Mouse (Mus musculus) CH12.LX (cell line): ENCODE measurements at regions not wholly inside any gene's neighbourhood (a gene's known extent, or its start where the extent isn't known, plus 50 kb on each side); places are given as distances from the start of the nearest gene placed in this dataset.

ENCODE experiments used
- DNase-seq: peaks from one replicate; pipeline ENCODE4 v3.0.0-alpha.2; 2013; ENCODE audit errors: extremely low read depth
- H3K27ac ChIP-seq: 2 replicates; pipeline ENCODE4 v1.5.1; 2012; ENCODE audit warnings: low read depth, mild to moderate bottlenecking, control low read depth, moderate library complexity; ENCODE audit not compliant: insufficient read depth
- H3K27me3 ChIP-seq: replicated peaks from 2 replicates; pipeline ENCODE3; 2012; ENCODE audit warnings: inconsistent platforms
- H3K36me3 ChIP-seq, 2 experiments: replicated peaks in 1 of 2; 2 replicates each; pipeline versions ENCODE3 to v1.6.1; 2012; ENCODE audit warnings: inconsistent platforms in 1 of 2, low read length in 1 of 2, mild to moderate bottlenecking in 1 of 2, mixed read lengths in 1 of 2, moderate library complexity in 1 of 2; ENCODE audit not compliant: control insufficient read depth in 1 of 2, insufficient read depth in 1 of 2
- H3K4me1 ChIP-seq, 2 experiments: 2 replicates each; pipeline ENCODE4 v1.6.1; 2012; ENCODE audit warnings: inconsistent platforms in 1 of 2, moderate library complexity in 1 of 2; ENCODE audit not compliant: insufficient read depth in 2 of 2, control insufficient read depth in 1 of 2
- H3K4me2 ChIP-seq: 2 replicates; pipeline ENCODE4 v1.6.1; 2012; ENCODE audit warnings: low read depth, mild to moderate bottlenecking, control low read depth; ENCODE audit not compliant: poor library complexity, insufficient read depth, severe bottlenecking
- H3K4me3 ChIP-seq, 3 experiments: fragments of 150-350 bp in 1 of 3; sonication (generic) in 1 of 3; replicated peaks in 1 of 3; 2 replicates each; pipeline versions ENCODE3 to v1.5.1; 2011 to 2012; ENCODE audit warnings: low read depth in 2 of 3, low read length in 2 of 3, mild to moderate bottlenecking in 2 of 3, moderate library complexity in 2 of 3, control low read depth in 1 of 3, improper control_type of control experiment in 1 of 3, inconsistent platforms in 1 of 3, mixed read lengths in 1 of 3; ENCODE audit not compliant: poor library complexity in 1 of 3
- H3K79me2 ChIP-seq: replicated peaks from 2 replicates; pipeline ENCODE4 v1.6.1; 2012; ENCODE audit warnings: mild to moderate bottlenecking, moderate library complexity; ENCODE audit not compliant: control insufficient read depth, poor library complexity, insufficient read depth, severe bottlenecking; ENCODE audit errors: extremely low read depth
- H3K9ac ChIP-seq: 2 replicates; pipeline ENCODE4 v1.6.1; 2012; ENCODE audit warnings: low read depth, mild to moderate bottlenecking, control low read depth, moderate library complexity; ENCODE audit not compliant: insufficient read depth
- H3K9me3 ChIP-seq: replicated peaks from 2 replicates; pipeline ENCODE3; 2012; ENCODE audit warnings: low read length, inconsistent platforms, mixed read lengths
- BHLHE40 ChIP-seq: IDR thresholded peaks from 2 replicates; pipeline ENCODE4 v1.6.1; 2011; ENCODE audit warnings: mild to moderate bottlenecking, low read depth, low read length, improper control_type of control experiment
- CHD2 ChIP-seq: IDR thresholded peaks from 2 replicates; pipeline ENCODE4 v1.6.1; 2011; ENCODE audit warnings: low read length, improper control_type of control experiment
- E2F4 ChIP-seq: IDR thresholded peaks from 2 replicates; pipeline ENCODE4 v1.6.1; 2011; ENCODE audit warnings: low read depth, low read length, improper control_type of control experiment; ENCODE audit not compliant: insufficient replicate concordance
- EP300 ChIP-seq: IDR thresholded peaks from 2 replicates; pipeline ENCODE4 v1.6.1; 2011; ENCODE audit warnings: low read length, improper control_type of control experiment
- ETS1 ChIP-seq: conservative IDR thresholded peaks from 2 replicates; pipeline ENCODE4 v1.6.1; 2012; ENCODE audit warnings: low read depth, mild to moderate bottlenecking, inconsistent platforms, low read length, improper control_type of control experiment, moderate library complexity
- GABPA ChIP-seq: IDR thresholded peaks from 2 replicates; pipeline ENCODE4 v1.6.1; 2012; ENCODE audit warnings: low read depth, low read length, improper control_type of control experiment, inconsistent platforms; ENCODE audit not compliant: insufficient replicate concordance
- IRF4 ChIP-seq: IDR thresholded peaks from 2 replicates; pipeline ENCODE4 v1.6.1; 2014; ENCODE audit warnings: low read depth, mild to moderate bottlenecking, inconsistent platforms, low read length, improper control_type of control experiment
- JUN ChIP-seq: IDR thresholded peaks from 2 replicates; pipeline ENCODE4 v1.6.1; 2011; ENCODE audit warnings: low read depth, mild to moderate bottlenecking, low read length, improper control_type of control experiment, moderate library complexity; ENCODE audit not compliant: insufficient read depth
- JUND ChIP-seq: conservative IDR thresholded peaks from 2 replicates; pipeline ENCODE4 v1.6.1; 2011; ENCODE audit warnings: low read depth, low read length, improper control_type of control experiment
- KAT2A ChIP-seq: IDR thresholded peaks from 2 replicates; pipeline ENCODE4 v1.6.1; 2012; ENCODE audit warnings: low read length, improper control_type of control experiment, inconsistent platforms; ENCODE audit not compliant: insufficient replicate concordance
- MAZ ChIP-seq: IDR thresholded peaks from 2 replicates; pipeline ENCODE4 v1.6.1; 2012; ENCODE audit warnings: low read depth, mild to moderate bottlenecking, inconsistent platforms, low read length, improper control_type of control experiment, moderate library complexity
- MEF2A ChIP-seq: IDR thresholded peaks from 2 replicates; pipeline ENCODE4 v1.6.1; 2014; ENCODE audit warnings: low read depth, mild to moderate bottlenecking, inconsistent platforms, low read length, improper control_type of control experiment, borderline replicate concordance
- MXI1 ChIP-seq: IDR thresholded peaks from 2 replicates; pipeline ENCODE4 v1.6.1; 2011; ENCODE audit warnings: mild to moderate bottlenecking, low read depth, low read length, improper control_type of control experiment
- NELFE ChIP-seq: IDR thresholded peaks from 2 replicates; pipeline ENCODE4 v1.6.1; 2011; ENCODE audit warnings: low read depth, low read length, improper control_type of control experiment
- NRF1 ChIP-seq: IDR thresholded peaks from 2 replicates; pipeline ENCODE4 v1.6.1; 2014; ENCODE audit warnings: low read depth, mild to moderate bottlenecking, inconsistent platforms, low read length, improper control_type of control experiment, moderate library complexity
- PAX5 ChIP-seq: IDR thresholded peaks from 2 replicates; pipeline ENCODE4 v1.6.1; 2012; ENCODE audit warnings: low read length, inconsistent platforms, mixed read lengths
- POLR2A ChIP-seq: IDR thresholded peaks from 2 replicates; pipeline ENCODE4 v1.6.1; 2011; ENCODE audit warnings: low read depth, mild to moderate bottlenecking, improper control_type of control experiment, low read length
- POLR2AphosphoS2 ChIP-seq: IDR thresholded peaks from 2 replicates; pipeline ENCODE4 v1.6.1; 2011; ENCODE audit warnings: low read depth, low read length, improper control_type of control experiment
- RCOR1 ChIP-seq: conservative IDR thresholded peaks from 2 replicates; pipeline ENCODE4 v1.6.1; 2012; ENCODE audit warnings: low read depth, mild to moderate bottlenecking, inconsistent platforms, low read length, improper control_type of control experiment
- SMC3 ChIP-seq: IDR thresholded peaks from 2 replicates; pipeline ENCODE4 v1.6.1; 2011; ENCODE audit warnings: low read depth, low read length, improper control_type of control experiment
- TCF12 ChIP-seq: IDR thresholded peaks from 2 replicates; pipeline ENCODE4 v1.6.1; 2014; ENCODE audit warnings: low read depth, mild to moderate bottlenecking, inconsistent platforms, low read length, improper control_type of control experiment
- USF1 ChIP-seq: IDR thresholded peaks from 2 replicates; pipeline ENCODE4 v1.6.1; 2014; ENCODE audit warnings: low read depth, mild to moderate bottlenecking, inconsistent platforms, low read length, improper control_type of control experiment
- USF2 ChIP-seq: conservative IDR thresholded peaks from 2 replicates; pipeline ENCODE4 v1.6.1; 2011; ENCODE audit warnings: low read depth, low read length, improper control_type of control experiment
- ZKSCAN1 ChIP-seq: IDR thresholded peaks from 2 replicates; pipeline ENCODE4 v1.6.1; 2012; ENCODE audit warnings: low read depth, inconsistent platforms, low read length, improper control_type of control experiment, borderline replicate concordance
- ZMIZ1 ChIP-seq: IDR thresholded peaks from 2 replicates; pipeline ENCODE4 v1.6.1; 2012; ENCODE audit warnings: low read depth, mild to moderate bottlenecking, inconsistent platforms, low read length, improper control_type of control experiment
- dilution Hi-C: fragments of 300-500 bp; cut with MboI; formaldehyde crosslinking; loops from 2 replicates; pipeline ENCODE4 v1.14.3; 2020; ENCODE audit warnings: low sequenced_read_pairs; ENCODE audit not compliant: extremely low pct_unique_long_range_greater_than_20kb, extremely low pct_ligation_motif_present
- in situ Hi-C: fragments of 300-500 bp; cut with MboI; formaldehyde crosslinking; loops from 3 replicates; pipeline ENCODE4 v1.14.3; 2019; ENCODE audit warnings: low sequenced_read_pairs, low pct_ligation_motif_present, low pct_unique_long_range_greater_than_20kb, mixed read lengths

- TF ChIP-seq JUND: peak; percentile 95
- no peak for TF ChIP-seq ZMIZ1
- no peak for TF ChIP-seq POLR2AphosphoS2
- no peak for TF ChIP-seq KAT2A
- no peak for TF ChIP-seq PAX5
- no peak; the same call in 1 of the 2 replicates for TF ChIP-seq E2F4
- no peak for TF ChIP-seq NRF1
Measured at GRCm38 (mm10) chr11:54185710-54186325, 63.6 kb downstream of the Csf2 start (continued).

DNA sequence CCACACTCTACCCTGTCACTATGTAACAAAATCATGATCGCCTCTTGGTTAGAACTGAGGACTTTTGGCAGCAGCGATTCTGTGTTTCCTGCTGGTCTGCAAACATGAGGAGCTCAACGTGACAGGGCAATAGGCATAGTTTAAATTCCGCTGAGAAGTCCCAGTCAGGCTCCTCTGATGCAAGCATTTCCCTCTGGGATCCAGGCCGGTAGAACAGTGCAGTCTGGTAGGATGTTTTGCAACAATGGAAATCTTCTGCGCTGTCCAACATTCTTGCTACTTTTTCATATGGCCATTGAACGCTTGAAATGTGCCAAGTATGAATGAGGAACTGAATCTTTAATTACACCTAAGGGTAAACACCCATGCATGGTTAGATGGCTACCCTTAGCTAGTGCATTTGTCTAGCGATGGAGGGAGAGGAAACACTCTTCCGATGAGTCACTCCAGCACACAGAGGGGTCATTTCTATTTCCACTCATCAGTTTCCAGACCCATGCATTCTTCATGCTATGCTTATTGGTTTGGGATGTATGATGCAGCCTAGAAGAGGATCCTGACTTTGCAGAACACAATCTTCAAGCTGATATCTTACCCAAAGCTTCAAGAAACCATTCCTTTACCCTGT is 67.7 kb downstream of the Csf2 start:
- Histone ChIP-seq H3K4me3 (no peak overlapping the region), H3K27ac (no peak overlapping the region), H3K4me1 (peaks cover 29 to 56% of the 10 kb centered on the region in 2 experiments), H3K4me2 (no peak overlapping the region), H3K27me3 (peaks cover 2% of the 10 kb centered on the region), H3K9me3 (no peaks in the 10 kb centered on the region), H3K36me3 (no peaks in the 10 kb centered on the region), H3K79me2 (no peaks in the 10 kb centered on the region)
- in situ Hi-C loops (no loop called here), dilution Hi-C loops (no loop called here)
- peak; percentile 77 for DNase-seq
- no peak for TF ChIP-seq RCOR1
- peak; percentile 49; the same call in 1 of the 2 replicates for TF ChIP-seq ETS1
- TF ChIP-seq POLR2A: no peak
- peak; percentile 72; the same call in 1 of the 2 replicates for TF ChIP-seq JUND
- no peak for TF ChIP-seq ZKSCAN1
- TF ChIP-seq NELFE: no peak
- TF ChIP-seq TCF12: no peak
- TF ChIP-seq USF1: no peak
- TF ChIP-seq CHD2: no peak
- TF ChIP-seq GABPA: no peak
- TF ChIP-seq MEF2A: peak; percentile 51; the same call in 1 of the 2 replicates
- TF ChIP-seq BHLHE40: 0 out of 2 replicates have a peak, but pooled peaks have one; percentile 26
- TF ChIP-seq SMC3: no peak
- TF ChIP-seq MXI1: no peak
- TF ChIP-seq IRF4: peak; percentile 49; the same call in 1 of the 2 replicates
- peak; percentile 72 for TF ChIP-seq EP300
- TF ChIP-seq MAZ: no peak
- peak; percentile 47; the same call in 1 of the 2 replicates for TF ChIP-seq JUN
- no peak for TF ChIP-seq USF2
- TF ChIP-seq, all 38 proteins: peak for 7
- no peak overlapping the region for H3K9ac ChIP-seq
